Mouse (Mus musculus) erythroblast, embryonic 14.5 days (primary cell): ENCODE results near the gene Wnt7a. TPM values are rescaled to one million over a fixed set of nuclear protein-coding genes. Genes with fewer than 3 reads are reported as not detected.

Source experiments
- H3K27me3 ChIP-seq: 2 replicates; pipeline ENCODE4 v1.6.1; 2012; ENCODE audit warnings: inconsistent platforms; ENCODE audit not compliant: control insufficient read depth
- H3K36me3 ChIP-seq: 2 replicates; pipeline ENCODE4 v1.6.1; 2012; ENCODE audit warnings: mild to moderate bottlenecking, inconsistent platforms; ENCODE audit not compliant: control insufficient read depth
- H3K4me1 ChIP-seq: 2 replicates; pipeline ENCODE4 v1.6.1; 2012; ENCODE audit warnings: inconsistent platforms; ENCODE audit not compliant: control insufficient read depth
- H3K4me3 ChIP-seq: replicated peaks from 2 replicates; pipeline ENCODE3; 2012; ENCODE audit warnings: moderate library complexity, mild to moderate bottlenecking, inconsistent platforms
- H3K9me3 ChIP-seq: 2 replicates; pipeline ENCODE4 v1.6.1; 2012; ENCODE audit warnings: low read length, inconsistent platforms, mixed read lengths; ENCODE audit not compliant: control insufficient read depth
- GATA1 ChIP-seq: IDR thresholded peaks from 2 replicates; pipeline ENCODE4 v1.6.1; 2012; ENCODE audit warnings: low read length, inconsistent platforms, mixed read lengths
- TAL1 ChIP-seq: IDR thresholded peaks from 3 replicates; pipeline ENCODE4 v1.6.1; 2012; ENCODE audit warnings: low read length, inconsistent platforms, mixed read lengths
- polyA plus RNA-seq: library from polyadenylated mRNA; stranded (reverse); fragments of >175 nt; gene quantifications from 2 replicates; pipeline ENCODE4 v1.2.3, GENCODE M21; 2012

Gene Wnt7a
- polyA plus RNA-seq: not detected in 2 replicates

- Histone ChIP-seq H3K4me3 (no peak within 1 kb of the TSS), H3K4me1 (no peaks in the 10 kb centered on the region), H3K9me3 (no peaks in the 10 kb centered on the region), H3K36me3 (no peaks in the 10 kb centered on the region), H3K27me3 (peaks cover 67% of the 10 kb centered on the region)
- TF ChIP-seq TAL1: no peak
- no peak for TF ChIP-seq GATA1
Measured at GRCm38 (mm10) chr6:91410961-91411368, at the start of gene Wnt7a. TSS of gene Wnt7a (minus strand) at chr6:91411363.

GRCm38 (mm10) chr6:91459471-91459870 is 48.3 kb upstream of the Wnt7a start:
- H3K27me3 ChIP-seq: no peaks in the 10 kb centered on the region
- TF ChIP-seq GATA1: no peak
- no peak for TF ChIP-seq TAL1
- no peaks in the 10 kb centered on the region; the same call in 1 of the 2 replicates for H3K4me1 ChIP-seq
- no peaks in the 10 kb centered on the region for H3K9me3 ChIP-seq
- H3K4me3 ChIP-seq: no peak overlapping the region
- H3K36me3 ChIP-seq: peaks cover 15% of the 10 kb centered on the region

DNA sequence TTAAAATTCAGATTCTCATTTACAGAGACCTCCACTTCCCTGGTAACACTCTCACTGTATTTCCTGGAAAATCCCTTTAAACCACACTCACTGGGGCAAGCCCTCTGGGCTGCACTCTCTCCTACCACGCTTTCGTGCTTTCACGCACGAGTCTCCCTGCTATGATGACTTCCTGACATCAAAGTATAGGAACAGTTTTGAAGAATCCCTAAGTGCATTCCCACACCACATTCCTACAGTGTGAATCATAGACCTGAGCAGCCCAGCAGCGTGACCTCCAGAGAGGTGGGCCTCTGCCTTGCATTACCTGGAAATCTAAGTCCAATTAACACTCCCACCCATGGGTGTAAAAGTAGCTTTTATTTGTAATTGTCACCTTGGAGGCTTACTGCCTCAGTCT is 43.4 kb upstream of the Wnt7a start:
- no peak for TF ChIP-seq GATA1
- TF ChIP-seq TAL1: no peak

DNA sequence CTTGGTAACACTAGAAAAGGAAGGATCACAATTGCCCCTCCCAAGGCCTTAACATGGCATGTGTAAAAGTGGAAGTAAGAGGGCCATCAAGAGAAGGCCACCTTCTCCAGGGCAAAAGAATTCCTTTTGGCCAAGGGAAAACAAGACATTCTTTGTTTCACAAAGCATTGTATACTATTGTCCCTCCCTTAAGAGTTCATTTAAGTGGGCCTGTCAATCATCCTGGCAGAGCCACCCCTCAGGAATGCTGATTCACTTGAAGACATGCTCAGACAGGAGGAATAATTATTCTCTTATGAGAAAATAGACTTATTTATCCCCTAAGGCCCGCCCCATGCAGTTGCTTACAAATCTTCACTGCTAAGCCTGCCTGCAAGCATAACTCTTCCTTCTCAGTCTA is 40.9 kb upstream of the Wnt7a start:
- Histone ChIP-seq H3K9me3 (no peaks in the 10 kb centered on the region), H3K27me3 (no peaks in the 10 kb centered on the region), H3K4me1 (peaks cover 20% of the 10 kb centered on the region), H3K36me3 (no peaks in the 10 kb centered on the region), H3K4me3 (no peak overlapping the region)
- no peak for TF ChIP-seq TAL1
- no peak for TF ChIP-seq GATA1

More for the DNA sequence above, 43.4 kb upstream of the Wnt7a start:
- Histone ChIP-seq H3K36me3 (no peaks in the 10 kb centered on the region), H3K4me3 (no peak overlapping the region), H3K27me3 (no peaks in the 10 kb centered on the region), H3K4me1 (peaks cover 9% of the 10 kb centered on the region), H3K9me3 (no peaks in the 10 kb centered on the region)

GRCm38 (mm10) chr6:91449472-91450225 is 38.5 kb upstream of the Wnt7a start:
- Histone ChIP-seq H3K4me3 (no peak overlapping the region), H3K36me3 (no peaks in the 10 kb centered on the region), H3K9me3 (no peaks in the 10 kb centered on the region), H3K27me3 (peaks cover 6% of the 10 kb centered on the region), H3K4me1 (peaks cover 20% of the 10 kb centered on the region)
- TF ChIP-seq GATA1: no peak

DNA sequence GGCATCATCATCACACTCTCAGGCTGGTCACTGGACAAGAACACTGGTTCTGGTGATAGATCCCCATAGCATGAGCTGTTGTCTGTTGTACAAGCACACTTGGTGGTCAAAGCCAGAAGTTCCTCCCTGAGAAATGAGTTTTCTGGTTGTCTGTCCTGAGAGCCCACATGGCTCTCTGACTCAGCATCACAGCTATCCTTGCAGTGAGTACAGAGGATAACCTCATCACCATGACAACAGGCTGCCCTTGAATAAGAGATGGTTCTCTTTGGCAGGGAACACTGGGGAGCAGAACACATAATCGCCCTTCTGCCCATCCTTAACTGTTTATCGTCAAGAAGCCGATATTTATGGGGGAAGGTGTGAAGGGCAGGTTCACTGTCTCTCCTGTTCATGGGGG is 34.2 kb upstream of the Wnt7a start:
- no peak for TF ChIP-seq GATA1
- no peak for TF ChIP-seq TAL1
- Histone ChIP-seq H3K4me3 (no peak overlapping the region), H3K9me3 (no peaks in the 10 kb centered on the region), H3K27me3 (peaks cover 6% of the 10 kb centered on the region), H3K36me3 (no peaks in the 10 kb centered on the region), H3K4me1 (peaks cover 46% of the 10 kb centered on the region)

- peak overlapping the region; percentile 76 for H3K4me3 ChIP-seq
- no peaks in the 10 kb centered on the region for H3K36me3 ChIP-seq
- peaks cover 34% of the 10 kb centered on the region for H3K27me3 ChIP-seq
- peak; percentile 32; the same call in 1 of the 2 replicates for TF ChIP-seq GATA1
- TF ChIP-seq TAL1: no peak
- peaks cover 35% of the 10 kb centered on the region for H3K4me1 ChIP-seq
- H3K9me3 ChIP-seq: no peaks in the 10 kb centered on the region
Measured at GRCm38 (mm10) chr6:91441145-91441662, 30.0 kb upstream of the Wnt7a start.

GRCm38 (mm10) chr6:91440474-91441144 is 29.4 kb upstream of the Wnt7a start:
- Histone ChIP-seq H3K4me1 (peaks cover 35% of the 10 kb centered on the region), H3K27me3 (peaks cover 37% of the 10 kb centered on the region), H3K9me3 (no peaks in the 10 kb centered on the region), H3K36me3 (no peaks in the 10 kb centered on the region), H3K4me3 (peak overlapping the region; percentile 76)
- TF ChIP-seq GATA1 (no peak), TAL1 (no peak)

DNA sequence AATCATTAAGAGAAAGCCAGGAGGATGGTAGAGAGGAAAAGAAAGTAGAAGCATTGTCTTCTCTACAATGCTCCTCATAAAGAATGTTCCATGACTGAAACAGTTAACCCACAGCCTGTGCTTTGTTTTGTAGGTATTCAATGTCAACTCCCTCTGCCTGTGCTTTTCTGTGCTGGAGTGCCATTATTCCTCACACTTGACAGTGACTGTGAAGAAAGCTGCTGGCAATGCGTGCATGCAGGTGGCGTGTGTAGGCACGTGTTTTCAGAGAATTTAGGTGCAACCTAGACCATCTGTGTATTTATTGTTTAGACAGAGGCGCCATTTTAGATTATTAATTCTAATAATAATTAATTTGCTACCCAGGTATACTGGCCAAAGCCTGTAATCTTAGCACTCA is 13.0 kb upstream of the Wnt7a start:
- Histone ChIP-seq H3K36me3 (no peaks in the 10 kb centered on the region), H3K27me3 (no peaks in the 10 kb centered on the region; the same call in 1 of the 2 replicates), H3K4me3 (no peak overlapping the region), H3K4me1 (no peaks in the 10 kb centered on the region), H3K9me3 (no peaks in the 10 kb centered on the region)
- TF ChIP-seq GATA1: no peak
- no peak for TF ChIP-seq TAL1
